Mouse (Mus musculus) lung, postnatal 14 days (tissue): ENCODE measurements at regions not wholly inside any gene's neighbourhood (a gene's known extent, or its start where the extent isn't known, plus 50 kb on each side); places are given as distances from the start of the nearest gene placed in this dataset.
A peak's percentile ranks its signal among the peaks of the same experiment; 100 is the strongest.
"Not testable (repeated sequence)": the region's sequence is repeated elsewhere in the genome, so short reads cannot be mapped to it uniquely, and the experiment has no call there.

Source experiments
- DNase-seq: peaks from one replicate; pipeline ENCODE4 v3.0.0; 2021

DNA sequence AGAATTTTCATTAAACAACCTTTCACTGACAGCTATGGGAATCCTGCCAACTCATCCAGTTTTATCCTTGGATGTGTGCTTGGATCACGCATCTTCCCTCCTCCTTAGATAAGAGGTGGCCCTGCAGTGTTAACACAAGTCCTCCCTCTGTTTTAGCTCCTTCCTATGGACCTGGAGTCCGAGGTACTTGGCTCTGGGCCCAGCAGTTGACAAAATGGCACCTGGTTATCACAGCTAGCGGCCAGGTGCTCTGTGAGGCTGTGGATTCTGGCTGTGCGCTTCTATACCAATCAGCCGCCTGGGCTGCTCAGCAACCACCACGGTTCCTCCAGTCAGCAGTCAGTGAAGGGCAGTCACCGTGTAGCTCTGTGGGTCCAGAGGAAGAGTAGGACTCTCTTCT lies 157.4 kb downstream of the Prdm2 start:
- DNase-seq: no peak

DNA sequence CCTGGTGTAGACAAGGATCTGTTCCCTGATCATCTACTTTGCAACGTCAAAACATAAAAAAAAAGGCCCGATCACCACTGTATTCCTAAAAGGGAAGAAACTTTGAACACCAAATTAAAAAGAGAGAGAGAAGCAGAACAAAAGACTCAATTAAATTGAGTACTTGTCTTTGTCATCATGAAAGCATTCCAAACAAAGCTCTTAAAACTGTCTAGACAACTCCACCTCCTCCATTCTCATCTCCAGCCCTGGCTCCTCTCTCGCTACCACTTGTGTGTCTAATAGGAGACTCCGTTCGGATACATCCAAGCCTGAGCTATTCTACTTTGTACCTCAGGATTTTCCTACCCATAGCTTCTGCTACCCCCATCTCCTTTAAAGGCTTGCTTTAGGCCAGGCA lies 159.8 kb downstream of the Prdm2 start:
- no peak for DNase-seq

DNA sequence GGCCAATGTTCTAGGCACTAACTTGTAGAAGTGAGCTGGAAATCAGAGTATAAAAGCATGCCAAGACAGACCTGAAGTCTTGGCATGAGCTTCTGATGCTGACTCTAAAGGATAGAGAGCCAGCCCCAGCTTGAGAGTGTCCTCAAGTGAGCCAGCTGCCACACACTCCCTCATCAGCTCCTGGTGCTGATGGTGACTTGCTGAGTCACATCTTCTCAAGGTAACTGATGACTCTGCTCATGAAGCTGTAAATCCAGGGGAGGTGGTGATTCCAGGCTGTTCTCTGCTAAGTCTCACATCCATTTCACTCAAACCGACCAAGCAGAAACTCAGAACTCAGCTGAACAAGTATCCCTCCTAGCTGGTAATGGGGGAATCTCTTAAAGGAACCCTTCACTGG lies 161.6 kb downstream of the Prdm2 start:
- no peak for DNase-seq

DNA sequence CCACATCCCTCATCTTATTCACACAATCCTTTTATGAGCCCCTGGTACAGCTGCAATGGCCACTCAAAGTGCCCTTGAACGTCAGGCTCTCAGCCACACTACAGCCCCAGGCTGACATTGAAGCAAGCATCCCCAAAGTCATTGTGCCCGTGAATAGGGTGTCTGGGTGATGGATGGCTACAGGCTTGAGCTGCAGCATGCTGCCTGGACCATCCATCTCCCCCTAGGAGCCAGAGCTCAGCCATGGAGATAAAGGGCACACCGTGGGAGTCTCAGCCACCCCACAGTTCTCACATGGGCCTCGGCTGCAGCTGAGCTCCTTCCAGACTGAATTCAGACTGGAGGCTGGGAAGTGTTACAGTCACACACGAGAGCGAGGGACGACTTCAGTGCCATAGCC lies 167.6 kb downstream of the Prdm2 start:
- DNase-seq: no peak

- DNase-seq: no peak
Observed at GRCm38 (mm10) chr4:143042806-143043205, 170.0 kb downstream of the Prdm2 start.

- DNase-seq: no peak
Observed at GRCm38 (mm10) chr4:143038626-143039025, 174.2 kb downstream of the Prdm2 start.

GRCm38 (mm10) chr4:143036704-143037103 lies 176.1 kb downstream of the Prdm2 start:
- no peak for DNase-seq

- DNase-seq: not testable (repeated sequence)
Observed at GRCm38 (mm10) chr4:143035089-143035488, 177.7 kb downstream of the Prdm2 start.

DNA sequence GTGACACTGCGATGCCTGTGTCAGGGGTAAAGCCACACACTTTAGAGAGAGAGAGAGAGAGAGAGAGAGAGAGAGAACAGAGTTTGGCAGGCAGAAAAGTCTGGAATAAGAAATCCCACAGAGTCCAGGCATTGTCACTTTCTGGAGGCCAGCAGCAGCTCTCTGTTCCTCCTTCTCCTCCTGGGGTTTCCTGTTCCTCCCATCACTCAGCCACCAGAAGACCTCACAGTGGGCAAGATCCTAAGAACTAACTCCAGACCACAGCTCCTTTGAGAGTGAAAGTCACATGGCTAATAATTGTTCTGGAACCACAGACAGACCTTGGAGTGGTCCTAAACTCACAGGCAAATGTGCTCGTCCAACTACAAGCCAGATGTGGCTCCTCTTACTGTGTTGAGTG lies 178.5 kb downstream of the Prdm2 start:
- DNase-seq: not testable (repeated sequence)

DNA sequence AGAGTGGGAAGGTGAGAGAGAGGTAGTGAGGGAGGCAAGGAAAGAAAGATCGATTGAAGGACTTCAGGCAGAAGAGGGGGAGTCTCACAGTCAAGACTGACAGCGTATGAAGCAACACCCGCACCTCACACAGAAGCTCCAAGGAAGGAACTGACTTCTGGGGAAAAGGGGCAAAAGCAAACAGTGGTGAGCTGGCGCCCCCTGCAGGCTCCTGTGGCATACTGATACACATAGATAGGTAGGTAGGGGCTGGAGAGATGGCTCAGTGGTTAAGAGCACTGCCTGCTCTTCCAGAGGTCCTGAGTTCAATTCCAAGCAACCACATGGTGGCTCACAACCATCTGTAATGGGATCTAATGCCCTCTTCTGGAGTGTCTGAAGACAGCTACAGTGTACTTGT lies 183.0 kb downstream of the Prdm2 start:
- not testable (repeated sequence) for DNase-seq

- DNase-seq: peak; percentile 69
Observed at GRCm38 (mm10) chr4:143027292-143027691, 185.5 kb downstream of the Prdm2 start.

GRCm38 (mm10) chr4:143021242-143021881 lies 191.4 kb downstream of the Prdm2 start:
- peak; percentile 73 for DNase-seq

DNA sequence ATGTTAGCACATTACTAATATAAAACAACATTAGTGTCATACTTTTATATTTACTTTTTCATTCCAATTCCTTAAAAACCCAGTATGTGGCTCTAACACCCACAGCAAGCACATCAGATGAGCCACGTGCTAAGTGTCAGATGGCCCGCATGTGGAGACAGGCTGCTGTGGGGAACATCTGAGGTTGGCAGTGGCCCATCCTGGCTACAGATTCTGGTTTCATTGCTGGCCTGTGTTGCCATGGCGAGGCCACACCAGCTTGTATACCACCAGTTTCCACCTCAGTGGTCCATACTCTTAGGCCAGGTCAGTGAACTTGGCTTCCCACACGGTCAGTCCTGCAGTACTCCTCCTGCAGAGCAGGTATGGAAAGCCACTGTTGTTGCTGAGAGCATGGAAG lies 192.1 kb downstream of the Prdm2 start:
- DNase-seq: no peak

- no peak for DNase-seq
Observed at GRCm38 (mm10) chr4:143012900-143013299, 199.9 kb downstream of the Prdm2 start.

DNA sequence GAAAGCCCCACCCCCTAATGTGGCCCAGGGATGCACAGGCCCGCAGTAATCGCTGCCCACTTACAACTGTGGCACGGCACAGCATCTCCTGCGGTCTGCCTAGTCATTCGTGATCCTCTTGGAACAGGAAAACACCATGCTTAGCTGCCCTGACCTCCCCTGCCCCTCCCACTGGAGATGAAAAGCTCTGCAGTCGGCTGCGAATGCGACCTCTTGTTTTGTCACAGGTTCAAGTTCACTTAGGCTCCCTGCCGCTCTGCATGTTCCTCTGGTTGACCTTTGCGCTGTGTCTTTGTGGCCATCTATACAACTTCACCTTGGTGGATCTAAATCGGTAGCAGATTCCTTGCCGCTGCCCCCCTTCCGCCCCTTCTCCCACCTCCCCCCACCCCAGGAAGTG lies 210.8 kb downstream of the Prdm2 start:
- DNase-seq: no peak

DNA sequence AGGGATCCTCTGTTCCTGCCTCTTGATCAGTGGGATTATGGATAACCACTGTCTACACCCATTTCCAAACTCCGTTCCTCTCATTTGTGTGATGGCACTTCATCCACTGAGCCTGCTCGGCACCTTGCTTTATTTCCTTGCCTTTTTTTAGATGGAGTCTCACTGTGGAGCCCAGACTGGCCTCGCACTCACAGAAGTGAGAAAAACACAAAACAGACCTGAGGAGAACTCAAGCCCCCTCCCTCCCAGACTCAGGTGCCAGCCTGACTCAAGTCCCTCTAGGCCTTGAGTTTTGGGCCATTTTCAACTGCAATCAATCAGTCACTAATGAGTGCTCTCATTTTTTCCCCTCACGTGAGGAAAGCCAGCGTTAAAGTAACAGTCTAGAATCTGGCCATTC lies 211.3 kb downstream of the Prdm2 start:
- no peak for DNase-seq

- DNase-seq: no peak
Observed at GRCm38 (mm10) chr4:142996406-142996805, 216.4 kb downstream of the Prdm2 start.

- no peak for DNase-seq
Observed at GRCm38 (mm10) chr4:142991401-142991800, 221.4 kb downstream of the Prdm2 start.

DNA sequence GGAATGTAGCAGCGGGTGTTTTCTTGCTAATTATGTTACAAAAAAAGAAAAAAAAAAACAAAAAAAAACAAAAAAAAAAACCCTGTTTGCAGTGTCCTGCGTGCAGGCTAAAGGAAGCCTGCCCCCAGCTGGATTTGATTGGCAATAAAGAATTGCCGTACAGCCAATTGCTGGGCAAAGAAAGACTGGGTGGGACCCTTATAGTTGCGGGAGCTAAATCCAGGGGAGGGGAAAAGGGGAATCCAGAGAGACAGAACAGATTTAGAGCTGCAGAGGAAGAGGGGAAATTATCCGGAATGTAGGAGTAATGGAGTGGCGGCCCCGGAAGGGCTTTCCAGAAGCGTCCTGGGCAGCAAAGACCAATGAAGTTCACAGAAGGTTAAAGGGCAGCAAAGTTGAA lies 223.6 kb downstream of the Prdm2 start:
- no peak for DNase-seq

DNA sequence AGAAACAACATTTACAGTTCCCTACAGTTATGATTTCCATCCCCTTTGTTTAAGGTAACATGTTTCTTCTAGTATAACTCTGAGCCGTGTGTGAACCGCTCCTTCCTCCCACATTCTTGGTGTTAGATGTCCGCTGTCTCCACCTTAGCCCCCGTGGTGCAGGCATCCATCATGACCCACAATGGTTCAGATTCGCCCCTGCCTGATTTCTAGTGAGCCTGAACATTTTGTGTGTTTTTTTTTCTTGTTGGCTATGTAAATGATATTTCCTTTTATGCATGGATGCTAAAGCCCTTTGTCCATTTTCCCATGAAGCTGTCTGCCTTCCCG lies 229.5 kb downstream of the Prdm2 start:
- no peak for DNase-seq

DNA sequence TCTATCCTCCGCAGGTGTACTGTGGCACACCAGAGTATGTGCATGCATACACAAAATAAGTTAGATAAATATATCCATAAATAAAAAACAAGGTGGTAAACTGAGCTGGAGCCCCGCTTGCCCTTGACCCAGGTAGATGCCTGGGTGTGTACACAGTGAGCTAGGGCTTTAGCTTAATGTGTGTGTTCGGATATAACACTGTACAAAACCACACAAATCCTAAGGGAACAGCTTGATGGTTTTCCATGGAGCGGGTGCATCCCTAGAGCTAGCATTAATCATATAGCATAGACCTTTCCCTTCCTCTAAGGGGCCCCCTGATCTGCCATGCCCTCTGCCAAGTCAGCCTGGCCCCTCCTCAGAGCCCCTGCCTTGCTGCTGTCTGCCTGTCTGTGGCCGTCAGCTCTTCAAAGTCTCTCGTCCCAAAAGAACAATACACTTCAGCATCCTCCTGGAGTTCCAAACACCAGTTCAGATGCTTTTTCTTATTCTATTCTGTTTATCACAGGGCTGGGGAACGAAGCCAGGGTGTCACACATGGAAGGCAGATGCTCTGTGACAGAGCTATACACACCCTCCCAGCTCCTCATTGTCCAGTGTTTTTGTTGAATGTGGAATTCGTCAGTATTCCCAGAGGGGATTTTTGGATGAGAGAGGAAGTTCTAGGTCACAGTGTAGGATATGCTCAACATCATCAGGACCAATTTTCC lies 230.1 kb downstream of the Prdm2 start:
- no peak for DNase-seq

DNA sequence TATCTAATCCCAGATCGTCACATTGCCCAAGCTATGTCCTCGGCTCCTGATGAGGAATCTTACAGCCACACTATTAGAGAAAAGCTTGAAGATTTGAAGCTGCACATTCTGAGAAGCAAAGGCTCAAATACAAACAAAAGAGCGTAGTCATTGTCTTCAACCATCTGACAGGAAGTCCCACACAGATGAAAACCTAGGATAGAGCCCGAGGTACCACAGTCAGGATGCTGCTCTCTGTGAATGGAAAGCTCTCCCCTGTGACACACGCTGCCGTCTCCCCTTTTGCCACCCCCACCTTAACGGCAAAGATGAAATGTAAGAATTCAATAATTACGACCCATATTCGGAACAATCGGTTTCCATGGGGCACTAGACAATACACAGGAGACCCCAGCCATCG lies 237.2 kb downstream of the Prdm2 start:
- no peak for DNase-seq

DNA sequence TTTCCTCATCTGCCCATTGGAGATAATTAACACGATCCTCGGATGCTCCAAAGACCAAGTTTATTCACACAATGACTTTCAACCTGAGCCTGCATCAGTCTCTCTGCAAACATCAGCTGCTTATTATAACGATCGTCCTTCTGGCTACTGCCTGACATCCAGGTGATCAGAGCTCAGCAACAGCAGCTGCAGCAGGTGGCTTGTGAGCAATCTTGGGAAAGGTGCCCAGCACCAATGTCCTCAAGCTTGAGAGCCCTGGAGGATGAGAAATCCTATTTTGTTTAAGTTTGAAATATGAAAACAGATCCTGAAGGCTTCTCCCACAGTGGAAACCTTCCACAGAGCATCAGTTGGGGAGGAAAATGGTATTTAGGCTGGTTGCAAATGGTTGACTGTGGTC lies 242.8 kb downstream of the Prdm2 start:
- DNase-seq: no peak

DNA sequence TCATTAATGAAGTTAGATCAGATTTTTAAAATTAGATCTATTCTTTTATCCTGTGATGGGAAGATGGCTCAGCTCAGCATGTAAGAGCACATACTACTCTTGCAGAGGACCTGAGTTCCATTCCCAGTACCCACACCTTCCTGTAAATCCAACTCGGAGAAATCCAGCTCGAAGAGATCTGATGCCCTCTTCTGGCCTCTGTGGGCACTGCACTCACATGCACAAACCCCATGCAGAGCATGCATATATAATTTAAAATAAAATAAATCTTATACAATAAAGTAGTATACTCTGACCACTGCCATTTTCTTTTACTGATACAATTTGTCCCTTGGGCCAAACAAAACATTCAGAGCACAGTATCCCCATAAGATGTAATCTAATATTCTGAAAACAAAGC lies 245.2 kb downstream of the Prdm2 start:
- no peak for DNase-seq

DNA sequence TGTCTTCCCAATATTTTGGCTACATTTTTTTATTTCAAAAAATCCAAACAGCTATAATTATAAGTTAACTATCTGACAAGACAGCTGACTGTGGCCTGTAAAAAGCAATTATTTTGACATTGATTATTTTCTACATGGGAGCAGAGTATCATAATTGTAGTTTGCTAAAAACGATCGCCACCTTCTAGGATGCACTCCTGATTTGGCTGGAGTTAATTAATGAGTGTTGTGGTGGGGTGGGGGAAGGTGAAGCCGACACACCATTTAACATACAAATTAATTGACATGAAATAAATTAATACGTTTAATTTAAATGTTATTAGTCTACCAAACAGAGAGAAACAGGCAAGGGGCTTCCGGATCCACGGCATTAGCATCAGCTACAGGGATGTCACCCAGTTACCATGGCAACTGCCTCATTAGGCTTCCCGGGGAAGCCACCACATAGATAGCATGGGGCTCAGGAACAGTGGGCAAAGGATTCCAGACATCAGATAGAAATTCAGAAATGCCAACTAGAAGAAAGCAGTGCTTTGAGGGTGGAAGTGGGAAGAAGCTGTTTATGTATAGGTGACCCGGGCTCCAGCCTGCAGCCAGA lies 255.9 kb downstream of the Prdm2 start:
- DNase-seq: no peak
